Mouse (Mus musculus): ENCODE results near the gene Fuz.

DNA sequence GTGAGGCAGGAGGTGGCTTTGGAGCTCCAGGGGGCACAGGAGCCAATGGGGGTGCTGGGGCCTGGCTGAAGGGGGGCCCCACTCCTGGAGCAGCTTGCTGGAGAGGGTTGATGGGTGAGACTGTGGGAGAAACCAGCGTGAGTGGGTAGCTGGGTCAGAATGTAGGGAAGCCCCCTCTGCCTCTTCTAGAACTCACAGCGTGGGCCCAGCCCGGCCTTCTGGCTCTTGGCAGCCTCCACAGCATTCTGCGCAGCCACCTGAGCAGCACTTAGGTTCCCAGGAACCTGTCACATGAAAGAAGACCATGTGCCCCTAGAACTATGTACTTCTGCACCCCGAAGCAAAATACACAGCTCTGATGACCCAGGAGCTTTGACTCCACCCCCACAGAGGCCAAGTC, 11.2 kb upstream of the Fuz start:
- TF ChIP-seq CTCF (IDR thresholded peaks at IDR 0.05; ENCODE audit: low read depth) (no peak), EP300 (IDR thresholded peaks at IDR 0.05; ENCODE audit: low read depth) (no peak)

Data from heart, postnatal 0 days (tissue).